Mouse (Mus musculus) induced T-regulatory cell, adult 2 months (primary cell): ENCODE measurements around the gene Cpe.

Experiments used
- DNase-seq: peaks from one replicate; pipeline ENCODE4 v3.0.0-alpha.2; 2012; ENCODE audit warnings: low read depth

Gene Cpe

DNA sequence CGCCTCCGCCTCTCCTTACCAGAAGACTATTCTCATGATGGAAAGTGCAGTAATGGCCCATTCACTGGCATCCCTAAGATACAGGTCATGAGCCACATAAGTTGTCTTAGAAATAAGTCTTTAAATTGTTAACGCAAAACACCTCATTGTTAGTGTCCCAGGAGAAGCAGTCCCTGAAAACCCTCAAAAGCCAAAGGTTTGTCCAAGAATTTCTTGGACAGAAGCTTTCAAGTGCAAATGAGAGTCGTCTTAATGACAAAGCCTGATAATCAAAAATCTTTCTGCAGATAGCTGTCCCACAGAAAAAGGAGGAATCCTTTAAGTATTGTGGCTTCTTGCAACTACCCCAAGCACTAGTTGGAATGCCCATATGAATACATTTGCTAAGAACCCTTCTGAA is 60.7 kb downstream of the Cpe start:
- no peak for DNase-seq

DNA sequence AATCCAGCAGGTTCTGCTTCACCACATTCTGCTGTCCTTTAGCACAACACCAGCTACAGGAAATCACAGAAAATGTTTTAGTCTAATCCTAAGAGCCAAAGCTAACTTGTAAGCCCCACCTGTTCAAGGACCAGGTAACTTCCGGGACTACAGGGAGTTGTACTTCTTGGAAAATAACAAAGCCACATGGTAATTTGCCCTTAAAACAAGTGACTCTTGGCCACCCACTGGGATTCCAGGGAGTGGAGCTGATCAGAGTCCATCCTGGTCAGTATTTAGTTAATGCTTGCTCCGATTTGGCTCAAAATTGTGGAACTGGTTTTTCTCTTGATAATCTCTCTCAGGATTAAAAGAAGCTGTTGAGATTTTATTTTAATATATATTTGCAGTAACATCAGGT is 61.1 kb downstream of the Cpe start:
- no peak for DNase-seq

DNA sequence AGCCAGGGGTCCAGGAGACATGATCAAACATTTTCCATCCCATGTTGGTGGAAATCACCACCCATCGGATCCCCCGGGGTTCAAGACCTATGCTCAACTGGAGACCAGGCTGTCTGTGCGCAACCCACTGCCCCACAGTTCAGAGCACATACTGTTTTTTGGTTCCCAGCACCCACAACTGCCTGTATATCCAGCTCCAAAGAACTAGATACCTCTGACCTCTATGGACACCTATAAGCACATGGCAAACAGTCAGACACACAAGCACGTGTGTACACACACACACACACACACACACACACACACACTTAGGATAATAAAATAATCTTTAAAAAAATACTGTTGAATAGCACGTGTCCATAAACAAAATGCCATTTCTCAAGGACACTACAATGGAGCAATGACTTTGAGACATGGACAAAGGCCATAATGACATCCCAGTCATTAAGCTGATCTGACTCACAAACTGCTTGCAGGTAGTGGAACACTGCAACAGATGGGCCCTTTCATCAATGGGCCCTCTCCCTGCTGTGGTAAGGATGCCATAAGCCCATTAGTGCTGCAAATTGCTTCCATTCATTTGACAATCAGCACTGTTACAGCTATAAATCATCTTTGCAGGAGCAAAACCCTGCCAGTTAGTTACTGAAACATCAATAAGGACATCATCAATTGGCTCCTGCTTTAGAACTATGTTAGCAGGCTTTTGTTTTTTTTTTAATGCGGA is 63.7 kb downstream of the Cpe start:
- no peak for DNase-seq

DNA sequence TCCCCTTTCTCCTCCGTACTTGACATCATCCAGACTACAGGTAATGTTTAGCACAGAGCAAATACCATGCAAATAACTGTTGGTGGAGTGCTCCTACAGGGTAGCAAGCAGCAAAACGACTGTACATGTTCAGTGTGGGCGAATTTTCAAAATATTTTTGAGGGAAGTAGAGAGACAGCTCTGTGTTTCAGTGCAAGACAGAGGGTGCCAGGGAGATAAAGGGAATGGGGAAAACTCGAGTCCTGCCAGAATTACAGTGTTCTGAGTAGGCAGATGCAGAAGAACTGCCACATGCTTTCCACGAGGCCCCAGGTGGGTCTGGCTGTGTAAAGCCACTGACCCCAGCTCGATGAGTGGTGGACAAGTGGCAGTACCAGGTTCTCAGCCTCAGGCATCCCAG is 64.8 kb downstream of the Cpe start:
- DNase-seq, result no peak

DNA sequence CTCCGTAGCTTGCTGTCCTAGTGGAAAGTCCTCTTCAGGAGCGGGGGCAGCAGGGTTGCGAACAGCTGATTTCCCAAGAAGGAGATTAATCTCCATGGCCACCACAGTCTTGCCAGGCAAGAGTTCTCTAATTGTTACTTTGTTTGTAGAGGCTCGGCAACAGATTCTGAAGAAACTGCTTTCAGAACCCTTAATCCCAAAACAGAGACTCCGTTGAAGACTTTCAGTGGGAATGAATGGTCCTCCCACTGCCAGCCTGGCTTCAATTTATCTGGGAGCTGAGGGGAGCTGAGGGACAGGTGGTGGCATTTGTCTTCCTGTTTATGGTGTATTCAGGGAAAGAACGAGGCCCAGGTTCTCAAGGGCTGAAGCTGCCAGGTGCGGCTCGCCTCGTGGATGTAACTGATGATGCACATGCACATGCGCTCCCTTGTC is 68.2 kb downstream of the Cpe start:
- DNase-seq, result no peak

DNA sequence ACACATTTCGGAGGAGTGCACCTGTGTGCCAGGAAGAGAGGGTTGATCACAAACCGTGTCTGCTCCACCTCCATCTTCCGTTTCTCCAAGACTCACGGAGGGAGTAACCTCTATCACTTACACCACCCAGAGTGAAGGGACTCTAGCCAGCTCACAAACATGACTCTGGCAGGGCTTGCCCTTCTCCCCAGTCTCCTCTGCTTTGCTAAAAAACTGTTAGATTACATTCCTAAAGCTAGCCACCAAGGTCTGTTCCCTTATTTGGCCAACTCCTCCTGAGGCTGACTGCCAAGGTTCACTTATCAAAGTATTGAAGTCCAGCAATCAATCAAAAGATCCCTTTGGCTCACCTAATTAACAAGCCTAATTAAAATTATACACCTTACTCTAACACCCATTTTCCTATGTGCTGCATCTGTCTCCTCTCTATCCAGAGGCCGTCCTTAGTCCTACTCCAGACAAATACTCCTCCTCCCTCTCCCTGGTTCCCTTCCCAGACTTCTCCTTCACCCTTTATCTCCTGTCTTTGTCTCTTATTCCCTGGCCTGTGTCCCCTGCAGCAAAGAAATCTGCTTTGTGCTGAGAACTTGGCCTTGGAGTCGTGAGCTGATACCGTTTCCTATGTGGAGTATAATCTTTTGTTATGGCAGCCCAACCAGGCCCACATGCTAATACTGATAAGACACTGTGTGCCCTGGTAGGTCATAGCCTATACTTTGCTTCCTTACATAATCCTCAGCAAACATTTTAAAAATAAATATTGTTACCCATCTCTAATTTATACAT is 72.3 kb downstream of the Cpe start:
- DNase-seq, result no peak

DNA sequence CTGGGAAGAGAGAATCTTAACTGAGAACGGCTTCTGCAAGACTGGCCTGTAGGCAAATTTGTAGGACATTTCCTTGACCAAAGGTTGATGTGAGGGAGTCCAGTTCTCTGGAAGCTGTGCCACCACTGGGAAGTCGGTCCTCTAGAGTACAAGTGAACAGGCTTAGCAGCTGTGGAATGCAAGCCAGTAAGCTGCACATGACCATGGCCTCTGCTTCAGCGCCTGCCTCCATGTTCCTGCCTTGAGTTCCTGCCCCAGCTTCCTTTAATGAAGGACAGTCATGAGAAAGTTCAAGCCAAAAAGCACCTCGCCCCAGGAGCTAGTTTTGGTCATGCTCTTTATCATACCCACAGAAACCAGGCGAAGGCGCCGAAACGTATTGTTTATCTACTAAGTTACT is 73.2 kb downstream of the Cpe start:
- no peak for DNase-seq

DNA sequence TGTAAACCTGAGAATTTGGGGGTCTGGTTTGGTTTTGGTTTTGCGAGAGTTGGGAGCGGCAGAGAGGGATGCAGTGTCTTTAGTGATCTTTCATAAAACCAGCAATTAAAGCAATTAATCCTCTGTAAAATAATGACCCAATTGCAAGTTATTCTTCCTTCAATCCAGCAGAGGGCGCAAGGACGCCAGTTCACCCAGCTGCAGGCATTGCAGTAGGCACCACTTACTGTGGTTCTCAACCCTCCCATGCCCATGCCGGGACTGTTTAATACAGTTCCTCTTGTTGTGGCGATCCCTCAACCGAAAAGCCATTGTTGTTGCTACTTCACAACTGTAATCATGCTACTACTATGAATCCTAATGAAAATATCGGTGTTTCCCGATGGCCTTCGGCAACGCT is 74.2 kb downstream of the Cpe start:
- DNase-seq, result peak; percentile 73

DNA sequence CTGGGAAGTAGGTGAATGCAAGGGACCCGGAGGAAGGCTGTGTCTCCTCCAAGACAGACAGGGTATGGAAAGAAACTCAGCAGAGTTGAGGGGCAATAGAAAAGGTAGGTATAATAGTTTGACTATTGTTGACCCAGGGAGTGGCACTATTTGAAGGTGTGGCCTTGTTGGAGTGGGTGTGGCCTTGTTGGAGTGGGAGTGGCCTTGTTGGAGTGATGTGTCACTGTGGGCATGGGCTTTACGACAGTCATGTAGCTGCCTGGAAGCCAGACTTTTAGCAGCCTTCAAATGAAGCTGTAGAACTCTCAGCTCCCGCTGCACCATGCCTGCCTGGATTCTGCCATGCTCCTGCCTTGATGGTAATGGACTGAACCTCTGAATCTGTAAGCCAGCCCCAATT is 76.3 kb downstream of the Cpe start:
- no peak for DNase-seq

DNA sequence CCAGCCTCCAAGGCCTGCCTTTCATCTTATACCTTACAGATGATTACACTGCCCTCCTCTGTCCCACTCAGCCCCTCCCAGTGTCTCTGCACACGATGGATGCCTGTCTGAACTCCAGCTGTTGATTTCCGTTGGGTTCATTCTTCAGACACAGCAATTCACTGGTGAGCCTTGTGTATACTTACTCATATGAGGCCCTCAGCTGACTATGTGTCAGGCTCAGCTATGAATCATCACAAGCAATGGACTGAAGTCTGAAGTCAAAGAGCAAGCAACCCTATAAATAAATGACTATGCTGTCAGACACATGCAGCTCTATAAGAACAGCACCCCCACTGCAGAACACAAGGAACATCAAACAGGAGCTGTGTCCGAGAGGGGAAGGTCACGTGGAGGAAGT is 77.4 kb downstream of the Cpe start:
- peak; percentile 10 for DNase-seq

DNA sequence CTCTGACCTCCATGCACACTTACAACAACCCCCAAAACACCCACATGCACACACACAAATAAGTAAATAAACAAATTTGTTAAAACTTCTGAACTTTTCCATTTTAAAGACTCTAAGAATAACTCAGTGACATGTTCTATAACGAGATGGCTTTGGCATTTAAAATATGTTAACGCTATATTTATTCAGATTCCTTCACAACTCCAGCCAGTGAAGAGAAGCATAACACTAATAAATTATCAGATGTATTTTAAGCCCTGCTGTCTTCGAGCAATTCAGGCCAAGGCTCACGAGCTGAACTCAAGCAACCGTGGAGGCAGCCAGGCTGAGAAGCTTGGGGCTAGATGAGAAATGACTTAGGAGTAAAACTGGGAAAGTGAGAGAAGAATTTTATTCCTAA is 79.2 kb downstream of the Cpe start:
- DNase-seq, result no peak

DNA sequence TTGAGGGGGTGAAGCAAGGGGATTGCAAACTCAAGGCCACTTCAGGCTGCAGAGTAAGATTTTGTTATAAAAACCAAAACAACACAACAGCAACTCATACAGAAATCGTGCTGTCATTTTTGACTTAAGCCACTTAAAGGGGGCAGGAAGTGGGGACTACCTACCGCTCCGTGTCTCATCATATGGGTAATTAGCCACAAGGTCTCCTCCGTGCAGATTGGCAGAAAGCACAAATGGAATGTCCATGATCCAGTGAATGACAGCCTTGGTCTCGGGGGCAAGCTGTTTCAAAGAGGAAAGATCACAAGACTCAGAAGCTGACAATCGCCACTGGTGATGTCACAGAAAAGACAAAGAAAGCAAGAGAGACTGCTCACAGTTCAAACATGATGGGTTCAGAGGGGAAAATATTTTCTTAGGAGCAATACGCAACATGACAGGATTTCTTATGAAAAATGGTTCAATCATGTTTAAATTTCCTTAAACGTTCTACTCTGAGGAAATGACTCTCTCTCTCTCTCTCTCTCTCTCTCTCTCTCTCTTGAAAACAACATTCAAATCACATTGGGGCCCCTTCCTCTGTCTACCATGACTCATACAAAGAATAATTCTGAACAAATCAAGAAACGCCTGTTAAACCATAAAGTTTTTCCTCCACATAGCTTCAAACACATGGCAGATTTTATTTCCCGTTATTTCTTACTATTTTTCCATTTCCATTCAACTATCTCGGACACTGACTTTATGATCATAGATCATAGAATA is 81.5 kb downstream of the Cpe start:
- DNase-seq, result peak; percentile 40

DNA sequence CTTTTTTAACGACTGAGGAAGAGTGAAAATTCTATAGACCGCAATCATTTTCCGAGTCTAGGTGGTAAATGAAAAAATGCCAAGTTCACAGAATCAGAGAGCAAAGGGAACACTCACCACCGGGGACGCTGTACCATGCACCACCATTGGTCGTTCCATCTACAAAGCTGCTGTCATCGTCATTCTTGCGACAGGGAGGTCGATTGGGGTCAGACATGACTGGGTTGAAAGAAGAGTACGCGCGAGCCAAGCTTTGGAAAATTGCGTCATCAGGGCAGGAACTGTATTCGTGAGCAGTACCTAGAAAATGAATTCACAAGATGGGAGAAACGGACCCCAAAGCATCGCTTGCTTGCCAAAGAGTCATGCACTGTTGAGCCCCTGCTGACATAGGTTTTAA is 83.9 kb downstream of the Cpe start:
- DNase-seq, result no peak

DNA sequence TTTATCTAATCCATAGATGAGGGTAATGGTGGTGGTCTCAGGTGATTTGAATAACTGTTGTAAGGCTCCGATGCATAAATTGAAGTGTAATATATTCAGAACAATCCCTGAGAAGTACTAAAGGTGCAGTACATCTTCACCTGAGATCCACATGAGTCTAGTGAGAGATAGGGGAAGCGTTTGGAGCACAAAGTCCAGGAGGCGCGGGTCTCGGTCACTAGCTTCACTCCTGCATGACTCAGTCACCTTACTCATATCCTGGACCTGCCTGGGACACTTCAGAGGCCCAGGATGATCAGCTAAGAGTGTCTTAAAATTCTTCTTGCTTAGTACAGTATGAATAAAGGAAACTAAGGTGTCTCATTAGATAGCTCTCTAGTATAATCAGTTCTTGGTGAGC is 86.8 kb downstream of the Cpe start:
- DNase-seq, result no peak

DNA sequence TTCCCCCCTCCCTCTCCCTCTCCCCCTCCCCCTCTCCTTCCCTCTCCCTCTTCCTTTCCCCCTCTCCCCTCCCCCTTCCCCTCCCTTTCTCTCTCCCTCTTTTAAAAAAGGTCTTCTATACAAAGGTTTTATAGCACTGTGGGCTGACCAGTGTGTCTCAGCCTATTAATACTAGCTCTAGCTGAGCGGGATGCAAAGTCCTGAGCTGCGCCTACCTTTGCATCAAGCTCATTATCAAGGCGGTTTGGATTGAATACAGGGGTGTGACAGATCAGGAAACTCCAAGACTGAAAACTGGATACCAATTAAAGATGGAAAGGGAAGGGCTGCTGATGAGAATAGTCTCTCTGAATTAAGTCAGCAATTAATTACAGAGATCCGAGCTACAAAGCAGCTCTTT is 94.6 kb downstream of the Cpe start:
- no peak for DNase-seq

DNA sequence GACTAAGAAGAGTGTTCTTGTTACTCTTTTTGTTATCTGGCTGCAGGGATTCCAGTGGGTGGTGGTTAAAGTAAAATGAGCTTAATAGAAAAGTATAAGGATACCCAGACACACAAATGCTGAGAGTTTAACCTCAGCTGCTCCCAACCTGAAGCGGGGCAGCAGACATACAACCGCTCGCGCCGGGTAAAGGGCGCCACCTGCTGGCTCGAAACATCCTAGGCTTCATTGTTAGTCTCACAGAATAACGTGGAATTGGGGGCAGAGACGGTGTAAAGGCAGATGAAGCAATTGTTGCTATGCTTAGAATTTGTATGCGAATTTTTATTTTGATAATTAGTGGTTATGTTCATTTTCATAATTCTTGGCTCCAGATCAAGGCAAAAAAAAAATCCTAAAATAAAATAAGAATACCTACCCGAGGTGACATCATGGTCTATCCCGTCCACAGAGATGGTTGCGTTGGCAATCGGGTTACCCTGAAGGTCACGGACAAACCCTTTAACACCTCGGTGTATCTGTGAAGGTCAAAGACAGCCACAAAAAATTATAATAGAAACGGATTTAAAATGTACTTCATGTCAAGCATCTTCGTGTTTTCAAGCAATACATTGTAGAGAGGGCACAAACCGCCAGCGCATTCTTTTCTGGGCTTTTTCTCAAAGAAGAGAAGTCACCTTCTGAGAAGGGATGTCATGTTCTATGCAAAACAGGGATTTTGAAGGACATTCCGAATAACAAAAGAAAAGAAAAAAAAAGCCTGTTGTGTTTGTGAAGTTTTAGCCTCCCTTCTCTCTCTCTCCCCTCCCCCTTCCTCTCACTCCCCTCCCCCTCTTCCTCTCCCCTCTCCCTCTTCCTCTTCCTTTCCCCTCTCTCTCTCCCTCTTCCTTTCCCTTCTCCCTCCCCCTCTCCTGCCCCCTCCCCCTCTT is 95.5 kb downstream of the Cpe start:
- peak; percentile 53 for DNase-seq

DNA sequence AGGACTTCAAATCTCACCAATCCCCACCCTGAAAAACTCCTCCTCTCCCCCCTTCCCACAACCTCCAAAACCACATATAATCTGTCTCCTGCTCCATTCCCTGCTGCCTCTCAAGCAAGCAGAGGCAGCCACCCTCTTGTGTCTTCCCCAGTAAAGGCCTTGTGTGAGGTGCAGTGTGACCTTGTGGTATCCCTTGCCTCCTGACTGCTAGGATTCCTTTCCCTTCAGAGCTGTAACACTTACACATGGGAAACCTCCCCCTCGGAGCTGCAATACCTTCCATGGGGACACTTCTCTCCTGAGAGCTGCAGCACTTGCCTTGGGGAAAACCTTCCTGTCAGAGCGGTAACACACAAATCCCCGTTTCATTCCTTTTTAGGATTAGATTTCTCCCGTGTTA is 96.5 kb downstream of the Cpe start:
- DNase-seq, result no peak

DNA sequence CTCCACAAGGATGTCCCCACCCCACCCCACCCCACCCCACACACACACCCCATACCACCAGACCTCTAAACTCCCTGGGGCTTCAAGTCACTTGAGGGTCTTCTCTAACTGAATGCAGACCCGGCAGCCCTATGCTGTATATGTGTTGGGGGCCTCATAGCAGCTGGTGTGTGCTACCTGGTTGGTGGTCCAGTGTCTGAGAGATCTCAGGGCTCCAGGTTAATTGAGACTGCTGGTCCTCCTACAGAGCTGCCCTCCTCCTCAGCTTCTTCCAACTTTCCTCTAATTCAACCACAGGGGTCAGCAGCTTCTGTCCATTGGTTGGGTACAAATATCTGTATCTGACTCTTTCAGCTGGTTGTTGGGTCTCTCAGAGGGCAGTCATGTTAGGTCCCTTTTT is 102.4 kb downstream of the Cpe start:
- DNase-seq, result no peak

DNA sequence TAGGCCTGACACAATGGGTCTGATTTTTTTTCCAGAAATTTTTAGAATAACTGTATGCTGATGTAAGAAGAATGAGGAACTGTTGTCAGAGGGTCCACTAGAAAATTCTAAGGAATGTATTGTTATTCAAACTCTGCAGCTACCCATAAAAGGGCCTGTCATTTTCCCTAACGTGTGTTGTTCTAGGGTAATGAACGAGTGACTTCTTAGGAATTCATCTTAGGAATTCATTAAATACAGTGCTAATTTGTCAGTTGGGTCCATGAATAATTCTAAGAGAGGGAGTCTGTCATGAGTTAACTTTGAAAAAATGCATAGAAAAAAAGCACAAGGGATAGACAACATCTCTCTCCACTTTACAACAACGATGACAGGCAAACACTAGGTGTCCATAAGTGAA is 110.0 kb downstream of the Cpe start:
- no peak for DNase-seq

DNA sequence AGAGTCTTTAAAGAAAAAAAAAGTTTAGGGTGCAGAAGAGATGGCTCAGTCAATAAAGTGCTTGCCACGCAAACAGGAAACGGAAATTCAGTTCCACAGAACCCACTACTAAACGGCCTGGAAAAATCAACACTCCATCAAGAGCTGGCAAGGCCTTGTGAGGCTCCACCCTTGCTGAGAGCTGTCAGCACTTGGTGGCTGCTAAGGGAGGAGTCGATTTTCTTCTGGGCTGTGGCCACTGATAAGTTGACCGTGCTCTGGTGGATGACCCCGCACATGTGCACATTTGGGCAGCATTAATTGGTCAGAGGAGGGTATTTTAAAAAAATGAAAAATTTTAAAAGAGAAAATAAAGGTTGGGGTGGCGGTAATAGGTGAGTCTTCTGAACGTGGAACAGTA is 114.6 kb downstream of the Cpe start:
- no peak for DNase-seq

DNA sequence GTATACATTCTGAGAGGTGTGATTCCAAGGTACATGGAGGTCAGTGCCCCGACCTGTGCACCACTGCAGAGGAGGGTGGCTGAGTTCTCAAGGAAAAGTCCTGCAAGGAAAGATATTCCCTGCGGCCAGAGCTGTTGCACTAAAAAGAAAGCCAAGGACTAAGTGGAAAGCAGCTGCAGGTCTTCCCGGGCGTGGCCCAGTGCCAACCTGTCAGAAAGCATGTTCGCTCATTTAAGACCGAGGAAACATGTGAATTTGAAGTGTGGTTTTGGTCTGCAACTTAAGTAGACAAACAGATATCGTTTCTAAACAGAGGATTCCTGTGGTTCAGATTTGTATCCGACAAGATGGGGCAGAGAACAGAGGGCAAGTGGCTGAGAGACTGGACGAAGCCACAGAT is 117.9 kb downstream of the Cpe start:
- no peak for DNase-seq
